Mouse (Mus musculus) heart, embryonic 12.5 days (tissue): ENCODE data around the gene Mast4. TPM values are rescaled to one million over a fixed set of nuclear protein-coding genes. Genes with fewer than 3 reads are reported as not detected.
A peak's percentile ranks its signal among the peaks of the same experiment; 100 is the strongest.

Experiments
- ATAC-seq: fragments of 200-750 bp; cut with Nextera tagmentation; 2 replicates; pipeline ENCODE4 v1.8.0; 2017; ENCODE audit warnings: moderate TSS enrichment, moderate library complexity; ENCODE audit not compliant: insufficient number of reproducible peaks, low FRiP score
- H3K27ac ChIP-seq: fragments of 300-500 bp; sonication (generic); 2 replicates; pipeline ENCODE4 v1.5.1; 2016; ENCODE audit warnings: mild to moderate bottlenecking, moderate library complexity; ENCODE audit not compliant: poor library complexity, severe bottlenecking
- H3K27me3 ChIP-seq: fragments of 300-500 bp; sonication (generic); replicated peaks from 2 replicates; pipeline ENCODE4 v1.6.1; 2016; ENCODE audit warnings: mild to moderate bottlenecking, moderate library complexity
- H3K36me3 ChIP-seq: fragments of 300-500 bp; sonication (generic); 2 replicates; pipeline ENCODE4 v1.6.1; 2016; ENCODE audit warnings: mild to moderate bottlenecking, moderate library complexity
- H3K4me1 ChIP-seq: fragments of 300-500 bp; sonication (generic); replicated peaks from 2 replicates; pipeline ENCODE4 v1.6.1; 2016; ENCODE audit warnings: mild to moderate bottlenecking
- H3K4me2 ChIP-seq: fragments of 300-500 bp; sonication (generic); 2 replicates; pipeline ENCODE4 v1.6.1; 2016; ENCODE audit warnings: mild to moderate bottlenecking, moderate library complexity
- H3K4me3 ChIP-seq: fragments of 300-500 bp; sonication (generic); 2 replicates; pipeline ENCODE4 v1.5.1; 2016; ENCODE audit warnings: mild to moderate bottlenecking
- H3K9ac ChIP-seq: fragments of 300-500 bp; sonication (generic); 2 replicates; pipeline ENCODE4 v1.6.1; 2016; ENCODE audit warnings: mild to moderate bottlenecking, moderate library complexity
- H3K9me3 ChIP-seq: fragments of 300-500 bp; sonication (generic); replicated peaks from 2 replicates; pipeline ENCODE4 v1.6.1; 2016; ENCODE audit warnings: mild to moderate bottlenecking, moderate library complexity
- WGBS: fragments of 180-500 bp; shearing (Covaris S2); methylation state at CpG from one replicate; pipeline ENCODE4 v1.1.7; 2016; 5-methylcytosine and 5-hydroxymethylcytosine counted together
- polyA plus RNA-seq: library from polyadenylated mRNA; unstranded; fragments of >200 nt; fragmentation: Nextera tagmentation; extraction: Ambion mirVana; gene quantifications from 2 replicates; pipeline ENCODE4 v1.2.1, GENCODE M21; 2016

Gene Mast4
- polyA plus RNA-seq, 1 experiment from 2014 or later: 52.1 TPM

DNA sequence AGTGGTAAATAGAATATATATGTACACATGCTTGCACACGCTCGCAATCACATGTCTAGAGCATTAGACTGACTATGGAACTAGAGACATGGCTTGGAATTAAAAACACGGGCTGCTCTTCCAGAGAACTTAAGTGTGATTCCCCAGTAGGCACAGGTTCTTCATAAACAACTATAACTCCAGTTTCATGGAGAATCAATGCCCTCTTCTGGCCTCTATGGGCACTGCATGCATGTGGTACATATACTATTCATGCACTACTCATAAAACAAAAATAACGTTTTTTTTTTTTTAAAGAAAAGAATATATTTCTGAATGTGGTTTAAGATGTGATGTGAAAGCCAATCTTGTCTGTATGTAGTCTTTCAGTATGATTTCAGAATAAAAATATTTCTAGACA lies 349.7 kb downstream of the Mast4 start:
- H3K27me3 ChIP-seq: no peaks in the 10 kb centered on the region
- H3K27ac ChIP-seq: peak overlapping the region; percentile 35; the same call in 1 of the 2 replicates
- ATAC-seq: no peak
- H3K36me3 ChIP-seq: peaks cover 4% of the 10 kb centered on the region; the same call in 1 of the 2 replicates
- H3K9ac ChIP-seq: no peak overlapping the region
- peaks cover 6% of the 10 kb centered on the region; the same call in 1 of the 2 replicates for H3K9me3 ChIP-seq
- 92% methylated on average over 4 of the region's 4 CpGs for WGBS
- peaks cover 23% of the 10 kb centered on the region for H3K4me1 ChIP-seq
- H3K4me2 ChIP-seq: no peak overlapping the region
- H3K4me3 ChIP-seq: no peak overlapping the region

DNA sequence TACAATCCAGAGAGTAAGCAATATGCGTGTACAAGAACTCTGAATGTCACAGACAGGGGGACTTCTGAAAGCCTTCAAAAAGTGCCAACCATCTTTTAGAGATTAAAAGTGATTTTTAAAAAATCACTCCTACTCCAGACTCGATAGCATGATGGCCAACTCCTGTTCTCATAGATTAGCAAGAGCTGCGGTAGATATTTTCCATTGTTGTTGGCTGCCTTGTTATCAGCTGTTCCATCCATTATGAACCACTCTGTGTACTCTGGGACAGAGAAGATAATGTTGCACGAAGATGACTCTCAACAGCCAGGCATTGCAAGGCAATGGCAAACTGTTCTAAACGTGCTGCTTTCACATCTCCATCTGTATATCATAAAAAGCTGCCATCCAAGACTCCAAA lies 360.4 kb downstream of the Mast4 start:
- no peak overlapping the region for H3K9ac ChIP-seq
- H3K9me3 ChIP-seq: no peaks in the 10 kb centered on the region
- H3K4me2 ChIP-seq: no peak overlapping the region
- no peaks in the 10 kb centered on the region for H3K27me3 ChIP-seq
- no peak for ATAC-seq
- 51% methylated on average over 5 of the region's 5 CpGs for WGBS
- H3K4me3 ChIP-seq: no peak overlapping the region
- H3K36me3 ChIP-seq: no peaks in the 10 kb centered on the region; the same call in 1 of the 2 replicates
- H3K27ac ChIP-seq: no peak overlapping the region
- peaks cover 21% of the 10 kb centered on the region; the same call in 1 of the 2 replicates for H3K4me1 ChIP-seq

DNA sequence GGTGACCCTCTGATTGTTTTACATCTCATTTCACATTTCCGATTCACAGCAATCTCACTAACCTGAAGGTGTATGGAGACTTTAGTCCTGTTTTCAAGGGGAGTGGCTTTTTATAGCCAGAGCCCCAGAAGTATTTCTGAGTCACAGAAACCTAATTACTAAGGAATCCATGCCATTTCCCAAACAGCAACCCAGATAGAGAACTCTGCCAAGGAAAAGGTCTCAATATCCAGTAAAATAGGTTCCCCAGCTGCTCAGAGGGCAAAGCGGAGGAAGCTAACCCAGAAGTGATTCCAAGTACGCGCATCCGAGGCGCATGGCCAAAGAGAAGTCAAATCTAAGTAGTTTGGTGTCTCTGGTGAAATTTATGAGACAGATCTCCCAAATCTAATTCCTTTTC lies 370.8 kb downstream of the Mast4 start:
- no peak for ATAC-seq
- Histone ChIP-seq H3K27me3 (no peaks in the 10 kb centered on the region), H3K4me3 (no peak overlapping the region), H3K9me3 (no peaks in the 10 kb centered on the region), H3K9ac (no peak overlapping the region), H3K27ac (no peak overlapping the region), H3K4me2 (no peak overlapping the region), H3K4me1 (peaks cover 2% of the 10 kb centered on the region), H3K36me3 (no peaks in the 10 kb centered on the region)
- WGBS: 89% methylated on average over 6 of the region's 6 CpGs

DNA sequence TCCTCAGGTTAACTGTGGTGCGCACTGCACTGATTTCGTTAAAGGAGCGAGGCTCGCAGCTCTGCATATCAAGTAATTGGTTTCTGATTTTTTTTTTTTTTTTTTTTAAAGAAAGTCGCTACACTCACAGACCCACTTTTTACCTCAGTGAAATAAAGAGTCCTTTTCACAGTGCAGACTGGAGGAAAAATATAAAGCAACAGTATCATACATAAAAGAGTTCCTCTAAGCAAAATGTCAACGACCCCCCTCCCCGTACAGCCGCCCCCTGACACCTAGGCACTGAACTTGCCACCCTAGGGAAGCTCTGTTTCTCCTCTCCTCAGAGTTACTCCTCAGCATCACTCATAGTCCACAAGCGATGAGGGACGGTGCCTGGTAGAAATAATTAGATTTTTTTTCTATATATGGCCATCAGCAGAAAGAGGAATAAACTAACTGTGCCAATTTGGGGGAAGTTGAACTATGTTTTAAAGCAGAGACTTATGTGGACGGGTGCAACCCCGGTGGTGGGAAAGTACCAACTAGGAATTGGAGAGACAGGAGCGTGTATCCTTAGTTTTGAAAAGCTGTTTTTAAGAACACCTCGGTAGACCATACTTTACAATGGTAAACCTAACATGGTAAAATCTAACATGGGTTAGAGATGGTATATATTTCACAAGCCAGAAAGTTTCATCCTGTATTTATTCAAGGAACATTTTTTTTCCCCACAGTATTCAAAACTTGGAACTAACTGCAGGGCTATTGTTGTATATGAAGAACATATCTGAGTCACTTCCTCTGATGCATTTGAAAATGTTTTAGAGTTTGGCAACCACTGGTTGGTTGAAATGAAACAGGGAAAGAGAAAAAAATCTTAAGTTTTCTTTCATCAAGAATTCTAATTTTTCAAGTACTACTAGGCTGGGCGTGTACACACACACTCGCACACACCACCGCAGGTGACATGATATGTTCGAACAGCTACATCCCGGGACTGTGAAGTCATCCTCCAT lies 375.7 kb downstream of the Mast4 start:
- 0 out of 2 replicates have a peak overlapping the region, but pooled peaks have one; percentile 64 for H3K9ac ChIP-seq
- H3K36me3 ChIP-seq: no peaks in the 10 kb centered on the region
- ATAC-seq: no peak
- peak overlapping the region; percentile 64 for H3K4me2 ChIP-seq
- H3K27ac ChIP-seq: peak overlapping the region; percentile 94
- H3K4me3 ChIP-seq: peak overlapping the region; percentile 43
- peaks cover 25% of the 10 kb centered on the region for H3K4me1 ChIP-seq
- no peaks in the 10 kb centered on the region for H3K9me3 ChIP-seq
- 45% methylated on average over 19 of the region's 19 CpGs for WGBS
- H3K27me3 ChIP-seq: no peaks in the 10 kb centered on the region

DNA sequence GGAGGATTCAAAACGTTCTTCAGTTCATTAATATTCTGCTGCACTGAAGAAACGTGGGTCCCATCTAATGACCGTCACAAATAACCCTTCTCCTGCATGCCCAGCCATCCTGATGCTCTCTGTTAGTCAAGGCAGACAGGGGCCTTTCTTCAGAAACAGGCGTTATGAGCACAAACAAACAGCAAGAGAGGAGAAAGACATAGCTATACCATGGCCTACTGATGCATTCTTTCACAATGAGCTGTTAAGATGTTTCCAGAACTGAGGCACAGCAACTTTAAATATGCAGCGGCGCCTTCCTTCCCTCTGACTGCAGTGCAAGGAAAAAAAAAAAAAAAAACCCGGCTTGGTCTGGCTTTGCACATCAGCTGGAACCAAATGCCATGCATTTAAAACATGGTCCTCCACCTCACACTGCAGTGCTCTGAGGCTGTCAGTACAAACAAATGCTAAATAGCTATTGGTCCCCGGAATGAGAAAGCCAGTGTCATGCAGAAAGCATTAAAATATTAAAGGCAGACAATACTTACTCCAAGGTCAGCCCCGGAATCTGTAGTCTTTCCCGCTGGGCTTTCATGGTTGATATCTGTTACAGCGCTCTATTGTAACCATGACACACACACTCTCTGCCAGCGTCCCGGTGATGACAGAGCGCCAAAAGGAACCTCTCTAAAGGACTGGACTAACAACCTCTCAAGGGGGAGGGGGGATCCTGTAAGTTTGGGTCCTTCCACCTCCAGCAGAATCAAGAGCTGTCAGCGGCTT lies 376.6 kb downstream of the Mast4 start:
- Histone ChIP-seq H3K4me2 (peak overlapping the region; percentile 64), H3K9me3 (no peaks in the 10 kb centered on the region), H3K36me3 (no peaks in the 10 kb centered on the region), H3K9ac (peak overlapping the region; percentile 64), H3K27me3 (no peaks in the 10 kb centered on the region), H3K27ac (peak overlapping the region; percentile 94), H3K4me3 (peak overlapping the region; percentile 43), H3K4me1 (peaks cover 29% of the 10 kb centered on the region)
- peak; percentile 75 for ATAC-seq
- WGBS: 7% methylated on average over 15 of the region's 15 CpGs

DNA sequence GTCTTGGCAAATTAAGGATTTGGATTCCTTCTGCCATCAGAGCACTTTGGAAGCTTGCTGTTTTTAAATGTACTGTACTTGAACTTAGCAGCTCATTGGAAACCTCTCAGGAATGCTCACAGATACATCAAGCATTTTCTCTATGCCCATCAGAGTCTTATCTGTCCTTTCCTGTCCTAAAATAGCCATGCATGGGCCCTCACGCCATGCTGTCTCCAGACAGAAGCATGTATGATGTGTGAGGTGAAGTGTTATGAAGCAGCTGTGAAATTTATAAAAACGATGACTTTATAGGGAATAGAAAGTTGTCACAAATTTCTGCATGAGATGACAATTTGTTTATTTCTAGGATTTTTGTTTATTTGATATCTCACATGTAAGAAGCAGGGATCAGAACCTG lies 378.8 kb downstream of the Mast4 start:
- Histone ChIP-seq H3K36me3 (0 out of 2 replicates have a peak, but pooled peaks cover 4% of the 10 kb centered on the region), H3K9me3 (no peaks in the 10 kb centered on the region), H3K4me1 (peaks cover 35% of the 10 kb centered on the region), H3K9ac (no peak overlapping the region), H3K27me3 (no peaks in the 10 kb centered on the region), H3K27ac (peak overlapping the region; percentile 86), H3K4me2 (peak overlapping the region; percentile 31; the same call in 1 of the 2 replicates), H3K4me3 (no peak overlapping the region)
- WGBS: 34% methylated on average over 2 of the region's 2 CpGs
- no peak for ATAC-seq

DNA sequence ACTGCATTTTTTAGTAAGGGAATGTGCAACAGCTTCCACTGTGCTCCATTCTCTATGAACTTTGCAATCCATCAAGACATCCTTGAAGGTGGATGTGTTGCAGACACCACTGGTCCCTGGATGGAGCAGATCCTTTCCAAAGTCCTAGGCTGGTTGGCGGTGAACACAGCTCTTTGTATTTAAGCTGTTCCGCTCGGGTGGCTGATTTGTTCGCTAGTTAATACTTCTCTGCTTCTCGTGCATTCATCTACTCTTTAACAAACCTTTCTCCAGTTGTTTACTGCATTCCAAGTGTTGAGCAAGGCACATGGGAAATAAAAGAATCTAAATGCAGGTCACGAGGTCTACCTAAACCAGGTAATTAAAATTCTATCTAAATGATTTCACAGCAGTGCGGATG lies 384.5 kb downstream of the Mast4 start:
- Histone ChIP-seq H3K27me3 (no peaks in the 10 kb centered on the region), H3K4me3 (no peak overlapping the region), H3K36me3 (0 out of 2 replicates have a peak, but pooled peaks cover 4% of the 10 kb centered on the region), H3K4me1 (peaks cover 57% of the 10 kb centered on the region), H3K9me3 (no peaks in the 10 kb centered on the region), H3K9ac (no peak overlapping the region), H3K27ac (no peak overlapping the region), H3K4me2 (no peak overlapping the region)
- WGBS: 83% methylated on average over 7 of the region's 7 CpGs
- no peak for ATAC-seq

DNA sequence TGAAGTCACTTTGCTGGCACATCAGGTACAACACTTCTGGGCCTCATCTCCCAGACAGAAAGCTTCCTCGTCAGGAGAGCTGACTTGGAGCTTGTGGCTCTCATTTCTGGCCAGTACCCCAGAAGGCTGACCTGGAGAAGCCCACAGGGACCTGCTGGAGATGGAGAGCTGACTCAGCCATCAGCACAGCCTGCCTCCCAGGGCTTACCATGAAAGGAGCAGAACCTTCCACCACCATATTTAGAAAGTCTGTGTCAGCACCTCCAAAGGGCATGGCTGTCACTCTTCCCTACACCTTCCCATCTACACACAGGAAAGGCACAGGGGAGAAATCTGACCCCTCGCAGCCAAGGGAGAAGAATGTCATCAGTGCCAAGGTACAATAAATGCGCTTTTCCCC lies 385.3 kb downstream of the Mast4 start:
- WGBS: 48% methylated on average over 3 of the region's 3 CpGs
- peaks cover 55% of the 10 kb centered on the region for H3K4me1 ChIP-seq
- no peak overlapping the region for H3K4me3 ChIP-seq
- H3K27ac ChIP-seq: peak overlapping the region; percentile 82
- ATAC-seq: peak; percentile 36; the same call in 1 of the 2 replicates
- H3K27me3 ChIP-seq: no peaks in the 10 kb centered on the region
- H3K4me2 ChIP-seq: no peak overlapping the region
- H3K36me3 ChIP-seq: 0 out of 2 replicates have a peak, but pooled peaks cover 4% of the 10 kb centered on the region
- H3K9ac ChIP-seq: no peak overlapping the region
- H3K9me3 ChIP-seq: no peaks in the 10 kb centered on the region

DNA sequence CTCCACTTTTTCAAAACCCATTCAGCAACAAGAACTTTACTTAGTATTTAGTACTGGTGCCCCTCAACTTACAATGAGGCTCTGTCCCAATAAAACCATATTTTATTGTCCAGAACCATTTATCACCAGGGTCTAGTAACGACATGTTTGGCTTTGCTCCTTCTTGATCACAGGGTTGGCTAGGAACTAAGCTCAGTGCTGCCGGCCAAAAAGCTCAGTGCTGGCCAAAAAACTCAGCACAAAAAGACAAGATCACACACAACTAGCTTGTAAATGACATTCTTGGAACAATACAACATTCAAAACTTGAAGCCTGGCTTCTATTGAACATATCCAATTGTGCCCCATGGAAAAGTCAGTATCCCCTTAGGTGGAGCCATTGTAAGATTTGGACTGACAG lies 386.8 kb downstream of the Mast4 start:
- WGBS: 87% methylated on average over 2 of the region's 2 CpGs
- Histone ChIP-seq H3K4me2 (no peak overlapping the region), H3K9me3 (no peaks in the 10 kb centered on the region), H3K9ac (no peak overlapping the region), H3K27me3 (no peaks in the 10 kb centered on the region), H3K4me1 (peaks cover 49% of the 10 kb centered on the region), H3K36me3 (0 out of 2 replicates have a peak, but pooled peaks cover 4% of the 10 kb centered on the region), H3K27ac (no peak overlapping the region), H3K4me3 (no peak overlapping the region)
- ATAC-seq: no peak

DNA sequence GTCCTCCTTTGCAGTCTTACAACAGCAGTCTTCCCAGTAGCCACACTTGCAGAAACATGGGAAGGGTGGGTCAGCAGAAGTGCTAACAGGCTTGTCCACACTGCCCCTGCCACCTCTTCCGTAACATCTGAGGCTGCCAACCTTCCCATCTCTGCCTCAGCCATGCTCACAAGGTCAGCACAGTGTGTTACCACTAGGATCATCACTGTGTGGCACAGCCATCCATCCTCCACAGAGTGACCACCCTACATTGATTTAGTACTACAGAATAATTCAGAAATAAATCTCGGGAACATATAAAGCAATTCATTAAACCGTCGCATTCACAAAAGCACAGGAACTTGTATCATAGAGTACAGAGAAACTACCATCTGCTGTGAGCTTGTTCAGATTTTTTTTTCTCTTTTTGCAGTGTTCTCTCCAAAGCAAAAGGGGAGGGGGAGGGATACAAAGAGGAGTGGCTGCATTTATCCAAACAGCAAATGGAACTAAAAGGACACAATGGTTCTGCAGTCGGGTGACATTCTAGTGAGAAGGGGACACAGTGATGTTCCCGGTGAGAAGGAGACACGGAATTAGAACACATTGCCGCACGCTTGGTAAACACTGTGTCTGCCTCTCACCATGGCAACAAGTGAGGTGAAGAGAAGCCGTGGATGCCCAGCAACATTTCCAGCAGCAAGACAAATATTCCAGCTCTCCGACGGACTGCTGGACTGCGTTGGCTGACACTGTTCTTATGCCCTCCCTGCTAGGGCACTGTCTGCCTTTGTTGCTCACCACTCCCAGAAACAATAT lies 388.1 kb downstream of the Mast4 start:
- no peak overlapping the region for H3K9ac ChIP-seq
- no peaks in the 10 kb centered on the region for H3K9me3 ChIP-seq
- no peak overlapping the region for H3K4me3 ChIP-seq
- H3K4me1 ChIP-seq: peaks cover 48% of the 10 kb centered on the region
- H3K4me2 ChIP-seq: no peak overlapping the region
- no peak for ATAC-seq
- no peaks in the 10 kb centered on the region for H3K36me3 ChIP-seq
- WGBS: 68% methylated on average over 13 of the region's 13 CpGs
- peak overlapping the region; percentile 43; the same call in 1 of the 2 replicates for H3K27ac ChIP-seq
- H3K27me3 ChIP-seq: no peaks in the 10 kb centered on the region
